Mouse (Mus musculus): ENCODE measurements around the gene Hoxa10. TPM values are rescaled to one million over a fixed set of nuclear protein-coding genes. Genes with fewer than 3 reads are reported as not detected.

Hoxa10 gene
- total and polyA plus RNA-seq, 3 experiments = not detected

- DNase-seq (ENCODE audit: low read depth, low spot score) = no peak
- Histone ChIP-seq H3K4me3 (ENCODE audit: control insufficient read depth in 1 of 2, insufficient read depth in 1 of 2, low read depth in 2 of 2, low read length in 2 of 2) (no peak overlapping the region), H3K9ac (ENCODE audit: control insufficient read depth, low read depth, low read length, poor library complexity, severe bottlenecking) (no peak overlapping the region), H3K27me3 (ENCODE audit: control insufficient read depth in 1 of 2, insufficient read depth in 2 of 2, low read length in 2 of 2) (no peaks in the 10 kb centered on the region), H3K27ac (ENCODE audit: control insufficient read depth, low read depth, low read length) (no peak overlapping the region), H3K4me1 (ENCODE audit: control insufficient read depth in 1 of 2, insufficient read depth in 2 of 2, low read length in 2 of 2) (no peaks in the 10 kb centered on the region), H3K36me3 (ENCODE audit: control insufficient read depth in 1 of 2, insufficient read depth in 2 of 2, low read length in 2 of 2) (no peaks in the 10 kb centered on the region), H3K79me2 (ENCODE audit: control insufficient read depth, insufficient read depth, low read length, poor library complexity) (no peaks in the 10 kb centered on the region), H3K9me3 (replicated peaks; ENCODE audit: insufficient read depth, low read length) (no peaks in the 10 kb centered on the region)
- TF ChIP-seq MAX (IDR thresholded peaks at IDR 0.05; ENCODE audit: low read length) (no peak), TBP (IDR thresholded peaks at IDR 0.05; ENCODE audit: low read depth, low read length) (no peak), MYB (IDR thresholded peaks at IDR 0.05; ENCODE audit: low read depth, low read length) (no peak), GATA1 (IDR thresholded peaks at IDR 0.05; ENCODE audit: low read depth, low read length) (no peak), JUND (IDR thresholded peaks at IDR 0.05; ENCODE audit: low read depth, low read length) (no peak), CTCF (IDR thresholded peaks at IDR 0.05 in 2 of 3, conservative IDR thresholded peaks at IDR 0.05 in 1 of 3; ENCODE audit: control insufficient read depth in 1 of 3, insufficient read depth in 1 of 3, low read depth in 2 of 3, low read length in 3 of 3, poor library complexity in 1 of 3, severe bottlenecking in 1 of 3) (no peak), RCOR1 (IDR thresholded peaks at IDR 0.05; ENCODE audit: low read depth, low read length) (no peak), POLR2AphosphoS5 (IDR thresholded peaks at IDR 0.05; ENCODE audit: borderline replicate concordance, low read depth, low read length) (no peak), ZC3H11A (IDR thresholded peaks at IDR 0.05; ENCODE audit: low read depth, low read length) (no peak), MEF2A (IDR thresholded peaks at IDR 0.05; ENCODE audit: extremely low read depth, insufficient replicate concordance, low read depth, low read length, poor library complexity, severe bottlenecking) (no peak), KAT2A (conservative IDR thresholded peaks at IDR 0.05; ENCODE audit: low read depth, low read length) (no peak), POLR2AphosphoS2 (IDR thresholded peaks at IDR 0.05; ENCODE audit: low read length) (no peak), TCF12 (IDR thresholded peaks at IDR 0.05; ENCODE audit: low read depth, low read length) (no peak), CHD2 (IDR thresholded peaks at IDR 0.05; ENCODE audit: low read length) (no peak), ETS1 (IDR thresholded peaks at IDR 0.05; ENCODE audit: low read depth, low read length) (no peak), HCFC1 (IDR thresholded peaks at IDR 0.05; ENCODE audit: low read depth, low read length) (no peak), UBTF (IDR thresholded peaks at IDR 0.05; ENCODE audit: borderline replicate concordance, insufficient read depth, low read depth, low read length) (no peak), TAL1 (IDR thresholded peaks at IDR 0.05; ENCODE audit: low read length) (no peak)
These were observed 21.3 kb upstream of the Hoxa10 start for GRCm38 (mm10) chr6:52261751-52262462.

- Histone ChIP-seq H3K27ac (ENCODE audit: control insufficient read depth, low read depth, low read length) (no peak within 1 kb of the TSS), H3K27me3 (ENCODE audit: control insufficient read depth in 1 of 2, insufficient read depth in 2 of 2, low read length in 2 of 2) (no peaks in the 10 kb centered on the region), H3K4me1 (ENCODE audit: control insufficient read depth in 1 of 2, insufficient read depth in 2 of 2, low read length in 2 of 2) (no peaks in the 10 kb centered on the region), H3K9me3 (replicated peaks; ENCODE audit: insufficient read depth, low read length) (no peaks in the 10 kb centered on the region), H3K79me2 (ENCODE audit: control insufficient read depth, insufficient read depth, low read length, poor library complexity) (no peaks in the 10 kb centered on the region), H3K9ac (ENCODE audit: control insufficient read depth, low read depth, low read length, poor library complexity, severe bottlenecking) (no peak within 1 kb of the TSS), H3K36me3 (ENCODE audit: control insufficient read depth in 1 of 2, insufficient read depth in 2 of 2, low read length in 2 of 2) (no peaks in the 10 kb centered on the region), H3K4me3 (ENCODE audit: control insufficient read depth in 1 of 2, insufficient read depth in 1 of 2, low read depth in 2 of 2, low read length in 2 of 2) (no peak within 1 kb of the TSS)
- no peak for DNase-seq (ENCODE audit: low read depth, low spot score)
- TF ChIP-seq TBP (IDR thresholded peaks at IDR 0.05; ENCODE audit: low read depth, low read length) = no peak
These were observed 20.3 kb upstream of the Hoxa10 start, which contains the start of gene Hoxa13 for GRCm38 (mm10) chr6:52260654-52261575. TSS of gene Hoxa13 (minus strand) at chr6:52260880.

All from MEL (cell line).